Mouse (Mus musculus) stomach, embryonic 16.5 days (tissue): ENCODE data around the gene Trpm8. TPM values are rescaled to one million over a fixed set of nuclear protein-coding genes. Genes with fewer than 3 reads are reported as not detected.

Source experiments
- ATAC-seq: fragments of 200-750 bp; cut with Nextera tagmentation; 2 replicates; pipeline ENCODE4 v1.8.0; 2017; ENCODE audit warnings: moderate number of reproducible peaks, moderate TSS enrichment; ENCODE audit not compliant: insufficient read depth, low FRiP score
- H3K27ac ChIP-seq: fragments of 300-500 bp; sonication (generic); 2 replicates; pipeline ENCODE4 v1.5.1; 2014; ENCODE audit warnings: low read length
- H3K27me3 ChIP-seq: fragments of 300-500 bp; sonication (generic); 2 replicates; pipeline ENCODE4 v1.6.1; 2014; ENCODE audit warnings: low read length, control low read depth, mixed read lengths; ENCODE audit not compliant: control insufficient read depth, insufficient read depth
- H3K36me3 ChIP-seq: fragments of 300-500 bp; sonication (generic); 2 replicates; pipeline ENCODE4 v1.6.1; 2014; ENCODE audit warnings: low read length; ENCODE audit not compliant: control insufficient read depth, insufficient read depth
- H3K4me1 ChIP-seq: fragments of 300-500 bp; sonication (generic); 2 replicates; pipeline ENCODE4 v1.6.1; 2014; ENCODE audit warnings: low read length, control low read depth, mixed read lengths; ENCODE audit not compliant: control insufficient read depth, insufficient read depth
- H3K4me2 ChIP-seq: fragments of 300-500 bp; sonication (generic); 2 replicates; pipeline ENCODE4 v1.6.1; 2014; ENCODE audit warnings: low read depth, low read length, mixed read lengths
- H3K4me3 ChIP-seq: fragments of 300-500 bp; sonication (generic); replicated peaks from 2 replicates; pipeline ENCODE4 v1.5.1; 2014; ENCODE audit warnings: mild to moderate bottlenecking, low read length
- H3K9ac ChIP-seq: fragments of 300-500 bp; sonication (generic); 2 replicates; pipeline ENCODE4 v1.6.1; 2014; ENCODE audit warnings: low read length
- H3K9me3 ChIP-seq: fragments of 300-500 bp; sonication (generic); replicated peaks from 2 replicates; pipeline ENCODE4 v1.6.1; 2016; ENCODE audit warnings: low read length, control low read depth; ENCODE audit not compliant: control insufficient read depth
- WGBS: fragments of 180-500 bp; shearing (Covaris S2); extraction: QIAGEN DNeasy Blood & Tissue Kit; methylation state at CpG from one replicate; pipeline ENCODE4 v1.1.7; 2014; 5-methylcytosine and 5-hydroxymethylcytosine counted together
- polyA plus RNA-seq: library from polyadenylated mRNA; unstranded; fragments of >200 nt; fragmentation: Nextera tagmentation; extraction: Ambion mirVana; gene quantifications from 2 replicates; pipeline ENCODE4 v1.2.1, GENCODE M21; 2015

Trpm8 gene
- polyA plus RNA-seq, 1 experiment from 2014 or later, result not detected

GRCm38 (mm10) chr1:88260114-88260513 lies 17.3 kb upstream of the Trpm8 start:
- Histone ChIP-seq H3K4me2 (no peak overlapping the region), H3K4me3 (no peak overlapping the region), H3K9ac (no peak overlapping the region), H3K27me3 (no peaks in the 10 kb centered on the region), H3K36me3 (peaks cover 49% of the 10 kb centered on the region), H3K4me1 (peaks cover 18% of the 10 kb centered on the region), H3K9me3 (no peaks in the 10 kb centered on the region), H3K27ac (no peak overlapping the region)
- ATAC-seq, result peak; percentile 4; the same call in 1 of the 2 replicates
- WGBS, result 74% methylated on average over 6 of the region's 6 CpGs

- WGBS, result 79% methylated on average over 10 of the region's 10 CpGs
- ATAC-seq, result no peak
- H3K4me3 ChIP-seq, result no peak overlapping the region
- H3K27ac ChIP-seq, result no peak overlapping the region
- peaks cover 56% of the 10 kb centered on the region for H3K36me3 ChIP-seq
- no peak overlapping the region for H3K9ac ChIP-seq
- no peaks in the 10 kb centered on the region for H3K9me3 ChIP-seq
- H3K27me3 ChIP-seq, result no peaks in the 10 kb centered on the region
- H3K4me2 ChIP-seq, result no peak overlapping the region
- H3K4me1 ChIP-seq, result peaks cover 18% of the 10 kb centered on the region
These were observed 16.7 kb upstream of the Trpm8 start for GRCm38 (mm10) chr1:88260604-88261377.

GRCm38 (mm10) chr1:88261706-88262105 lies 15.8 kb upstream of the Trpm8 start:
- H3K4me2 ChIP-seq, result no peak overlapping the region
- no peaks in the 10 kb centered on the region for H3K27me3 ChIP-seq
- H3K9ac ChIP-seq, result no peak overlapping the region
- peaks cover 18% of the 10 kb centered on the region for H3K4me1 ChIP-seq
- peaks cover 65% of the 10 kb centered on the region for H3K36me3 ChIP-seq
- WGBS, result 85% methylated on average over 7 of the region's 7 CpGs
- no peaks in the 10 kb centered on the region for H3K9me3 ChIP-seq
- no peak for ATAC-seq
- H3K27ac ChIP-seq, result peak overlapping the region; percentile 7
- no peak overlapping the region for H3K4me3 ChIP-seq

- peak; percentile 51 for ATAC-seq
- Histone ChIP-seq H3K4me2 (no peak overlapping the region), H3K27me3 (no peaks in the 10 kb centered on the region), H3K4me3 (no peak overlapping the region), H3K9ac (no peak overlapping the region), H3K4me1 (peaks cover 18% of the 10 kb centered on the region), H3K9me3 (no peaks in the 10 kb centered on the region), H3K27ac (peak overlapping the region; percentile 12), H3K36me3 (peaks cover 71% of the 10 kb centered on the region)
- 47% methylated on average over 4 of the region's 4 CpGs for WGBS
These were observed 15.2 kb upstream of the Trpm8 start for GRCm38 (mm10) chr1:88262255-88262654.

- Histone ChIP-seq H3K27me3 (no peaks in the 10 kb centered on the region), H3K4me1 (peaks cover 18% of the 10 kb centered on the region), H3K9ac (no peak overlapping the region), H3K36me3 (peaks cover 78% of the 10 kb centered on the region), H3K27ac (peak overlapping the region; percentile 12; the same call in 1 of the 2 replicates), H3K4me2 (no peak overlapping the region), H3K9me3 (no peaks in the 10 kb centered on the region), H3K4me3 (no peak overlapping the region)
- ATAC-seq, result no peak
- WGBS, result 66% methylated on average over 6 of the region's 6 CpGs
These were observed 14.5 kb upstream of the Trpm8 start for GRCm38 (mm10) chr1:88262961-88263360.

- 89% methylated on average over 5 of the region's 5 CpGs for WGBS
- Histone ChIP-seq H3K4me3 (no peak overlapping the region), H3K9me3 (no peaks in the 10 kb centered on the region), H3K9ac (no peak overlapping the region), H3K36me3 (peaks cover 86% of the 10 kb centered on the region), H3K27me3 (no peaks in the 10 kb centered on the region), H3K27ac (no peak overlapping the region), H3K4me2 (no peak overlapping the region), H3K4me1 (peaks cover 18% of the 10 kb centered on the region)
- no peak for ATAC-seq
These were observed 13.7 kb upstream of the Trpm8 start for GRCm38 (mm10) chr1:88263778-88264177.

GRCm38 (mm10) chr1:88264237-88264868 lies 13.1 kb upstream of the Trpm8 start:
- Histone ChIP-seq H3K27ac (no peak overlapping the region), H3K9me3 (no peaks in the 10 kb centered on the region), H3K4me3 (no peak overlapping the region), H3K9ac (no peak overlapping the region), H3K4me2 (no peak overlapping the region), H3K4me1 (peaks cover 16% of the 10 kb centered on the region), H3K27me3 (no peaks in the 10 kb centered on the region), H3K36me3 (peaks cover 92% of the 10 kb centered on the region)
- no peak for ATAC-seq
- WGBS, result 83% methylated on average over 7 of the region's 7 CpGs

GRCm38 (mm10) chr1:88264869-88265240 lies 12.6 kb upstream of the Trpm8 start:
- H3K36me3 ChIP-seq, result peaks cover 92% of the 10 kb centered on the region
- no peaks in the 10 kb centered on the region for H3K27me3 ChIP-seq
- 78% methylated on average over 4 of the region's 4 CpGs for WGBS
- no peak overlapping the region for H3K27ac ChIP-seq
- no peak for ATAC-seq
- H3K4me1 ChIP-seq, result peaks cover 12% of the 10 kb centered on the region; the same call in 1 of the 2 replicates
- no peak overlapping the region for H3K9ac ChIP-seq
- H3K4me2 ChIP-seq, result no peak overlapping the region
- H3K4me3 ChIP-seq, result no peak overlapping the region
- no peaks in the 10 kb centered on the region for H3K9me3 ChIP-seq

GRCm38 (mm10) chr1:88266123-88266522 lies 11.3 kb upstream of the Trpm8 start:
- 89% methylated on average over 13 of the region's 13 CpGs for WGBS

More at GRCm38 (mm10) chr1:88266123-88266522, 11.3 kb upstream of the Trpm8 start:
- ATAC-seq, result no peak
- no peak overlapping the region for H3K27ac ChIP-seq
- no peaks in the 10 kb centered on the region for H3K27me3 ChIP-seq
- H3K9me3 ChIP-seq, result no peaks in the 10 kb centered on the region
- H3K4me1 ChIP-seq, result peaks cover 9% of the 10 kb centered on the region; the same call in 1 of the 2 replicates
- H3K9ac ChIP-seq, result no peak overlapping the region
- H3K4me2 ChIP-seq, result no peak overlapping the region
- H3K4me3 ChIP-seq, result no peak overlapping the region
- peaks cover 89% of the 10 kb centered on the region for H3K36me3 ChIP-seq
